Mouse (Mus musculus): ENCODE data around the gene Shox2.

Shox2 gene

GRCm38 (mm10) chr3:66964884-66965283 lies 16.7 kb downstream of the Shox2 start:
- no peak for DNase-seq (ENCODE audit: low spot score)

GRCm38 (mm10) chr3:66959972-66960371 lies 21.6 kb downstream of the Shox2 start:
- DNase-seq (ENCODE audit: low spot score): no peak

GRCm38 (mm10) chr3:66955126-66955525 lies 26.4 kb downstream of the Shox2 start:
- no peak for DNase-seq (ENCODE audit: low spot score)

GRCm38 (mm10) chr3:66939675-66940074 lies 41.9 kb downstream of the Shox2 start:
- no peak for DNase-seq (ENCODE audit: low spot score)

GRCm38 (mm10) chr3:66922436-66922835 lies 59.1 kb downstream of the Shox2 start:
- DNase-seq (ENCODE audit: low spot score): no peak
